Mouse (Mus musculus) embryo, embryonic 10 days (tissue): ENCODE data around the gene Prr12.

ENCODE experiments used
- DNase-seq: peaks from one replicate; pipeline ENCODE4 v3.0.0-alpha.2; 2015; ENCODE audit warnings: low spot score

Gene Prr12

GRCm38 (mm10) chr7:45077829-45078228, 25.1 kb upstream of the Prr12 start:
- no peak for DNase-seq

GRCm38 (mm10) chr7:45077322-45077721, 24.6 kb upstream of the Prr12 start:
- DNase-seq = no peak

- DNase-seq = no peak
Observed at GRCm38 (mm10) chr7:45076501-45076900, 23.8 kb upstream of the Prr12 start.

GRCm38 (mm10) chr7:45075405-45075804, 22.7 kb upstream of the Prr12 start:
- no peak for DNase-seq

- no peak for DNase-seq
Observed at GRCm38 (mm10) chr7:45073949-45074348, 21.3 kb upstream of the Prr12 start.

- no peak for DNase-seq
Observed at GRCm38 (mm10) chr7:45073171-45073707, 20.6 kb upstream of the Prr12 start.

GRCm38 (mm10) chr7:45072230-45072629, 19.5 kb upstream of the Prr12 start:
- DNase-seq = peak; percentile 39

- no peak for DNase-seq
Observed at GRCm38 (mm10) chr7:45069671-45070070, 17.0 kb upstream of the Prr12 start.

GRCm38 (mm10) chr7:45068000-45068318, 15.3 kb upstream of the Prr12 start:
- DNase-seq = peak; percentile 81

- no peak for DNase-seq
Observed at GRCm38 (mm10) chr7:45067190-45067999, 14.7 kb upstream of the Prr12 start.

- peak; percentile 99 for DNase-seq
Observed at GRCm38 (mm10) chr7:45062239-45062835, 9.7 kb upstream of the Prr12 start, which contains the start of the genes Nosip and Prrg2. Gene Nosip (plus strand): TSS chr7:45062429. Gene Prrg2 (minus strand): TSS chr7:45062677.

- DNase-seq = no peak
Observed at GRCm38 (mm10) chr7:45061532-45062075, 8.9 kb upstream of the Prr12 start.

GRCm38 (mm10) chr7:45060632-45061122, 8.0 kb upstream of the Prr12 start:
- DNase-seq = no peak

GRCm38 (mm10) chr7:45058607-45059571, 6.2 kb upstream of the Prr12 start:
- peak; percentile 48 for DNase-seq

GRCm38 (mm10) chr7:45056972-45057348, 4.3 kb upstream of the Prr12 start:
- no peak for DNase-seq

GRCm38 (mm10) chr7:45056329-45056971, 3.8 kb upstream of the Prr12 start:
- no peak for DNase-seq

- peak; percentile 99 for DNase-seq
Observed at GRCm38 (mm10) chr7:45053931-45054510, 1.3 kb upstream of the Prr12 start.

GRCm38 (mm10) chr7:45053117-45053930, 643 bp upstream of the Prr12 start:
- DNase-seq = peak; percentile 72

GRCm38 (mm10) chr7:45052181-45052861, 360 bp downstream of the Prr12 start:
- peak; percentile 29 for DNase-seq
